Mouse (Mus musculus) lung, postnatal 14 days (tissue): ENCODE results near the gene Pth2.
"Not testable (repeated sequence)": the region's sequence is repeated elsewhere in the genome, so short reads cannot be mapped to it uniquely, and the experiment has no call there.

ENCODE experiments used
- DNase-seq: peaks from one replicate; pipeline ENCODE4 v3.0.0; 2021

The Pth2 gene

GRCm38 (mm10) chr7:45154096-45154992 lies 26.5 kb upstream of the Pth2 start, which contains the start of the genes Pih1d1 and Aldh16a1:
Gene Pih1d1 (plus strand): TSS chr7:45154303.
Gene Aldh16a1 (minus strand): TSS chr7:45154584.
- peak; percentile 97 for DNase-seq

DNA sequence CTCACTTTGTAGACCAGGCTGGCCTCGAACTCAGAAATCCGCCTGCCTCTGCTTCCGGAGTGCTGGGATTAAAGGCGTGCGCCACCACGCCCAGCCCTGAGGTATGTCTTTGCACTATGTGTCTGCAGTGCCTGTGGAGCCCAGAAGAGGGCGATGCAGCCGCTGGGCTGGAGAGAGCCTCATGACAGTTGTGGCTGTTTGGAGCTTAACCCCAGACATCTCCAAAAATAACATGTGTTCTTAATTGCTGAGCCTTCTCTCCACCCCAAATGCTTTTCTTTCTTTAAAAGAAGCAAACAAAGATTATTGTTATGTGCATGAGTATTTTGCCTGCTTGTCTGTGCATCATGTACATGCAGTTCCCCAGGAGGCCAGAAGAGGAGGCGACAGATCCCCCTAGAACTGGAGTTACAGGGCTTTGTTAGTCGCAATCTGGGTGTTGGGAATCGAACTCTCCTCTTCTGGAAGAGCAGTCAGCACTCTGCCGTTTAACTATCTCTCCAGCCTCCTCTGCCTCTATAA lies 25.7 kb upstream of the Pth2 start:
- peak; percentile 58 for DNase-seq

DNA sequence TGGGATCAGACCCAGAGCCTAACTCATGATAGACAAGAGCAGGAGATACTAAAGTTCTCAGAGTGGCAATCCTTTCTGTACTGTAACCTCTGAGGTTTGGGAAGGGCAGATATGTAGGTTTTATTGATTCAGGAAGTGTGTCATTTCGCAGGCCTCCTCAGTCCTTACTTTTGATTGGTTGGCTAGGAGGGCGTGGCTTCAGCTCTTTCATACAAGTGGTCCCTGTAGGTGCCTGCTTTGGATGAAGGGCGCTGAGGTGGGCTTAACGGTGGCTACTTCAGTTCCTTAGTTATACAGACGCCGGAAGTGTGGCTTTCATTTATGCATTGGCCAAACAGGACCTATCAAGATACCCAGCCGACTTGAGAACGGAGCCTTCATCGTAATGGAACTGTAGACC lies 25.2 kb upstream of the Pth2 start:
- DNase-seq: no peak

- DNase-seq: no peak
Observed at GRCm38 (mm10) chr7:45156206-45156605, 24.6 kb upstream of the Pth2 start.

GRCm38 (mm10) chr7:45157459-45157858 lies 23.3 kb upstream of the Pth2 start:
- DNase-seq: no peak

DNA sequence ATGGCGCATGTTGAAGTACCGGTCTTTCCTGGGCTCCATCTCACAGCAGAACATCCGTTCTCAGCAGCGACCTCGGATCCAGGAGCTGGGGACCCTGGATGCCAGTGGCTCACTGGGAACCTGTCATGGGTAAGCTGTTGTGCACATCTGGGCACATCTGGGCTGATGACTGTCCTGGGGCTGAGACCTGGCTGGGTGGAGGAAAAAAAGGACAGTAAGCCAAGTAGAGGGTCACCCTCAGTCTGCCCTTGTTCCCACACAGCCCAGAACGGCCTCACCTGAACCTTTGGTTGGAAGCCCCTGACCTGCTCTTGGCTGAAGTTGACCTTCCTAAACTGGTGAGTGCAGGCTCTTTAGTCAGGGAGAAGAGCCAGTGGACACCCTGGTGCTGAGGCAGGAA lies 21.8 kb upstream of the Pth2 start:
- no peak for DNase-seq

- no peak for DNase-seq
Observed at GRCm38 (mm10) chr7:45160316-45160800, 20.4 kb upstream of the Pth2 start.

DNA sequence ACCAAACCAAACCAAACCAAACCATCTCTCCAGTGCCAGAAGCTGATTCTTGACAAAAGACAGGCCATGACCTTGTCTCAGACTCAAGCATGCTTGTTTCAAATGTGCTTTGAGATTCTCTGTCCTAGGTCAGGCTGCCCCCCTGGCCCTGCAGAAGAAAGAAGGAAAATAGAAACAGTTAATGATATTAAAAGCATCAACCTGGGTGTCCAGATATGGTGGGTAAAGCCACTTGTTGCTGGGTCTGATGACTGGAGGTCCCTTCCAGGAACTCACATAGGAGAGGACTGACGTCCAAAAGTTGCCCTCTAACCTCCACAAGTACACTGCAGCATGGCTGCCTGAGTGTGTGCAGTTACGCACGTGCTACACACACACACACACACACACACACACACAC lies 19.9 kb upstream of the Pth2 start:
- no peak for DNase-seq

DNA sequence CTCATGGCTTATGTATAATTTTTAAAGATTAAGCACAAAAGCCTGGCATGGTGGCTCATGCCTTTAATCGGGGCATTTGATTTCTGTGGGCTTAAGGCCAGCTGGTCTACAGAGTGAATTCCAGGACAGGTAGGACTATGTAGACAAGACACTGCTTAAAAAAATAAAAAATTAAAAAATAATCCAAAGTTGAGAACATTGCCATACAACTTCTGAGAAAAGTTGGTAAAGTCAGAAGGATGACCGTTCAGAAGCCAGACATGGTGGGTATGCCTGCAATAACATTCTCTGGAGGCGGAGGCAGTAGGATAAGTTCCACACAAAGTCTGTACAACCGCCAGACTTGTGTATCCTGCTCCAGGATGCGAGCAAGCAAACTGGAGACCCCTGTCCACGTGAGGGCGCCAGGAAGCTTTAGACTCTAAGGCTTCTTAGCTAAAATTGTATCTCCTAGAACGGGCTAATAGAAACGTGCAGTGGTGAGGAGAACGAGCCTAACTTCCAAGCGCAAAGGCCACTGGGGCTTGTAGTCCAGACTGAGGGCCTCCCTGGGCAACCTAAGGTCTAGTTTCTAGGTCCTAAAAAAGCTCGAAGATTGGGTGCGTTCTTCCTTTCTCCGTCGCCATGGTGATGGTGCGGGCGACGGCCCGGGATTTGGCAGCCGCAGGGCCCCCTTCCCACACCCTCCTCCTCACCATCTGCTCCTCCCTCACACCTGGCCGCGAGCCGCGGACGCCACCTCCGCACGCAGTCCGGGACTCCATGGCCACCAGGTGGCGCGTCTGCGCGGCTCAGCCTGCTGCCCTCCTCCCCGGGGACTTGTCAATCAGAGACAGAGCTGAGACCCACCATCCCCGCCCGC lies 19.0 kb upstream of the Pth2 start:
- DNase-seq: peak; percentile 91

DNA sequence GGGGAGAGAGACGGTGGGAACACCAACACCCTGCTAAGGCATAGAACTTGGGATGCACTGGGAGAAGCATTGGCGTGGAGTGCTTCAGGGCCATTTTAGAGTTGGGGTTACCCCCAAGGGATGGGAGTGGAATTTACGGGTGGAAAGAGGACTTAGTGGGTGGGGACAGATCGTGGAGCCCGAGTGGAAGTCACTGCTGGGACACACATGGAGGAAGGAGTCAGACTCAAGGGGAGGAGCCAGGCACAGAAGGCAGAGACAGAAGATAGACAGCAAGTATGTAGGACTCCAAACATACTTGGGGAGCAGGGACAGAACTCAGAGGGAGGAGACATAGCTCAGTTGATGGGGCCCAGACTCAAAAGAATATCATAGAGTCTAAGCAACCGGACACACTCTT lies 18.2 kb upstream of the Pth2 start:
- no peak for DNase-seq

GRCm38 (mm10) chr7:45162996-45163615 lies 17.7 kb upstream of the Pth2 start:
- DNase-seq: no peak

GRCm38 (mm10) chr7:45163735-45164490 lies 16.9 kb upstream of the Pth2 start, which contains the start of gene Slc17a7:
Gene Slc17a7 (plus strand): TSS chr7:45163949.
- peak; percentile 41 for DNase-seq

- DNase-seq: no peak
Observed at GRCm38 (mm10) chr7:45164833-45165232, 16.0 kb upstream of the Pth2 start.

GRCm38 (mm10) chr7:45165701-45166100 lies 15.1 kb upstream of the Pth2 start:
- DNase-seq: no peak

DNA sequence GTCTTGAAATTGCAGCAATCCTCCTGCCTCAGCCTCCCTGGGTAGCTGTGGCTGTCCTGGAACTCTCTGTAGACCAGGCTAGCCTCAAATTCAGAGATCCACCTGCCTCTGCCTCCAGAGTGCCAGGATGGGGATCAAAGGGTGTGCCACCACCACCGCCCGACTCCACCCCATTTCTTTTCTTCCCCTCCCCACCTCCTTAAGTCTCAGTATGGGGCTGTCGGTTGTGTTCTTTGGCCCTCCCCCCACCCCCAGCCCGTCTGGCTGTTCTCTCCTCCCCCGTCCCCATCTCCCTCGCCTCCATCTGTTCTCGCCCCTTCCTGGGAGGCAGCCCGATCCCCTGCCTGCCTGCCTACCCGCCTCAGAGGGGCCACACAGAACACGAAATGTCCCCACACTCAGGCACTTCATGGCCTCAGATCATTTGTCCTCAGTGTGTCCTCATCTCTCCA lies 13.8 kb upstream of the Pth2 start:
- no peak for DNase-seq

GRCm38 (mm10) chr7:45167761-45168445 lies 12.9 kb upstream of the Pth2 start:
- no peak for DNase-seq

DNA sequence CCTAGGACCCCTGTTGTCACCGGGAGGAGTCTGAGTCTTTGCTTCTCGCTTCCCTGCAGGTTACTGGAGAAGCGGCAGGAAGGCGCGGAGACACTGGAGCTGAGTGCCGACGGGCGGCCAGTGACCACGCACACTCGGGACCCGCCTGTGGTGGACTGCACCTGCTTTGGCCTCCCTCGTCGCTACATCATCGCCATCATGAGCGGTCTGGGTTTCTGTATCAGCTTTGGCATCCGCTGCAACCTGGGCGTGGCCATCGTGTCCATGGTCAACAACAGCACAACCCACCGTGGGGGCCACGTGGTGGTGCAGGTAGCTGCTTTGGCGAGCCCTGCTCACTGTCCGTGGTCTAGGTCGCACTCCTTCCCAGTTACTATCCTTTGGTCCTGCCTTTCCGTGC lies 12.1 kb upstream of the Pth2 start:
- no peak for DNase-seq

GRCm38 (mm10) chr7:45169495-45169894 lies 11.3 kb upstream of the Pth2 start:
- no peak for DNase-seq

- peak; percentile 32 for DNase-seq
Observed at GRCm38 (mm10) chr7:45172974-45173373, 7.8 kb upstream of the Pth2 start.

- DNase-seq: not testable (repeated sequence)
Observed at GRCm38 (mm10) chr7:45173772-45174171, 7.0 kb upstream of the Pth2 start.

GRCm38 (mm10) chr7:45174567-45175280 lies 6.1 kb upstream of the Pth2 start:
- no peak for DNase-seq
